Mouse (Mus musculus) cortical plate, adult 2 months (tissue): ENCODE measurements around the gene Chmp3.

Experiments used
- CTCF ChIP-seq: fragments of 200-500 bp; IDR thresholded peaks from 2 replicates; pipeline ENCODE4 v1.5.1; 2011; ENCODE audit warnings: mild to moderate bottlenecking, control low read depth, low read length; ENCODE audit not compliant: insufficient read depth; ENCODE audit errors: extremely low read depth
- POLR2A ChIP-seq: fragments of 200-500 bp; IDR thresholded peaks from 2 replicates; pipeline ENCODE4 v1.6.1; 2011; ENCODE audit warnings: mild to moderate bottlenecking, low read length, control low read depth; ENCODE audit not compliant: insufficient read depth; ENCODE audit errors: extremely low read depth

- no peak for TF ChIP-seq CTCF
- no peak for TF ChIP-seq POLR2A
These were observed 81.1 kb downstream of the Chmp3 start for GRCm38 (mm10) chr6:71624723-71625122.
